Mouse (Mus musculus): ENCODE measurements around the gene Trip4. TPM values are rescaled to one million over a fixed set of nuclear protein-coding genes. Genes with fewer than 3 reads are reported as not detected.
"Not testable (repeated sequence)": the region's sequence is repeated elsewhere in the genome, so short reads cannot be mapped to it uniquely, and the experiment has no call there.

Gene Trip4
- polyA plus RNA-seq, 1 experiment from 2014 or later: 24.6 TPM

- H3K9ac ChIP-seq (ENCODE audit: low read depth, low read length): no peak overlapping the region
- 52% methylated on average over 4 of the region's 4 CpGs for WGBS
- peak overlapping the region; percentile 48 for H3K4me2 ChIP-seq
- DNase-seq (ENCODE audit: low spot score) (no peak), ATAC-seq (replicated peaks; ENCODE audit: low FRiP score) (no peak)
- H3K4me3 ChIP-seq (ENCODE audit: low read depth, low read length): no peak overlapping the region
- H3K27me3 ChIP-seq (replicated peaks; ENCODE audit: control insufficient read depth, insufficient read depth, low read length): no peaks in the 10 kb centered on the region
- H3K27ac ChIP-seq (ENCODE audit: low read depth, low read length): peak overlapping the region; percentile 74
- H3K9me3 ChIP-seq (ENCODE audit: control insufficient read depth, low read length): no peaks in the 10 kb centered on the region
- no peaks in the 10 kb centered on the region for H3K36me3 ChIP-seq (ENCODE audit: control insufficient read depth, insufficient read depth, low read length)
- peaks cover 57% of the 10 kb centered on the region for H3K4me1 ChIP-seq (replicated peaks; ENCODE audit: control insufficient read depth, insufficient read depth, low read length)
Observed at GRCm38 (mm10) chr9:65787829-65788344, 120.7 kb downstream of the Trip4 start.

DNA sequence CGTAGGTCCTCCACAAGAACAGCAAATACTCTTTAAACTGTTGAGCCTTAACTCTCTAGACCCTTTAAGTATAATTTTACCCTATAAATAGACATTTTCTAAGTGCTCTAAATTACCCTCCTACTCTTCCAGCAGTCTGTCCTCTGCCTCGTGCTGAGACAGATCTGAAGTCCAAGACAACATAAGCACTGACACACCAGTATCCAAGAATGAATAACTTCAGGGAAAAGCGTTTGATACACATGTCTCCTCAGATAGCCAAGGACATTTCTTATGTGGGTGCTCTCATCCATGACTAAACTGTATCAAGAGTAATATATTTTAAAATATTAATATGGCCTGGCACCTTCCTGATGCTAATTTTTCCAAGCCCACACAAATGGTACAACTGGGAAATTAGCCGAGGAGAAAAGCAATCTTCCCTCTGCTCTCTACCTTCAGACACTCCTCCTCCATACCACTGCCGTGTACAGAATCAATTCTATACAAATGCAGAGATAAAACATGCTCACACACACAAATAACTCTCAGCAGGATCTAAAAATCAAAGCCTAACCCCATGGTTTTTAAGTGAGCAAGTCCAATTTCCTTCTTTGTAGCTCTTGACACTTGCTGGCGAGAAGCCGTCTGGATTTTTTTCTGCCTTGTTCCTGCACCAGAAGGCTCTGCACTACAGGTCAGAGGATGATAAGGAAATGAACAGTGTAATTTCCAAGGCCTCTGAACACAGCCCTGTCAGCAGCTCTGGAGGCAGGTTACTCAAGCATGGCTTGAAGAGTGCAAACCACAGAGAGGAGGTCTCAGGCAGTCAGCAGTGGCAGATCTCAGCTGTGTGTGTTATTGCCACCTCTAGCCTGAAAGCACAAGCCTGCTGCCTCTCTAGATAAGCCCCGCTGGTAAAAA lies 121.5 kb downstream of the Trip4 start:
- peak overlapping the region; percentile 74 for H3K27ac ChIP-seq (ENCODE audit: low read depth, low read length)
- no peaks in the 10 kb centered on the region for H3K36me3 ChIP-seq (ENCODE audit: control insufficient read depth, insufficient read depth, low read length)
- H3K9me3 ChIP-seq (ENCODE audit: control insufficient read depth, low read length): no peaks in the 10 kb centered on the region
- H3K4me3 ChIP-seq (ENCODE audit: low read depth, low read length): no peak overlapping the region
- DNase-seq (ENCODE audit: low spot score) (peak; percentile 42), ATAC-seq (replicated peaks; ENCODE audit: low FRiP score) (peak; percentile 90)
- no peaks in the 10 kb centered on the region for H3K27me3 ChIP-seq (replicated peaks; ENCODE audit: control insufficient read depth, insufficient read depth, low read length)
- H3K4me2 ChIP-seq: peak overlapping the region; percentile 48
- no peak overlapping the region for H3K9ac ChIP-seq (ENCODE audit: low read depth, low read length)
- 33% methylated on average over 8 of the region's 8 CpGs for WGBS
- peaks cover 56% of the 10 kb centered on the region for H3K4me1 ChIP-seq (replicated peaks; ENCODE audit: control insufficient read depth, insufficient read depth, low read length)

GRCm38 (mm10) chr9:65785772-65786368 lies 122.7 kb downstream of the Trip4 start:
- Histone ChIP-seq H3K27me3 (replicated peaks; ENCODE audit: control insufficient read depth, insufficient read depth, low read length) (no peaks in the 10 kb centered on the region), H3K27ac (ENCODE audit: low read depth, low read length) (peak overlapping the region; percentile 74), H3K36me3 (ENCODE audit: control insufficient read depth, insufficient read depth, low read length) (no peaks in the 10 kb centered on the region), H3K4me3 (ENCODE audit: low read depth, low read length) (no peak overlapping the region), H3K4me1 (replicated peaks; ENCODE audit: control insufficient read depth, insufficient read depth, low read length) (peaks cover 53% of the 10 kb centered on the region), H3K9me3 (ENCODE audit: control insufficient read depth, low read length) (no peaks in the 10 kb centered on the region), H3K9ac (ENCODE audit: low read depth, low read length) (no peak overlapping the region), H3K4me2 (peak overlapping the region; percentile 48)
- WGBS: 27% methylated on average over 4 of the region's 4 CpGs
- DNase-seq (ENCODE audit: low spot score): no peak
- peak; percentile 87 for ATAC-seq (replicated peaks; ENCODE audit: low FRiP score)

- DNase-seq (ENCODE audit: low spot score); H3K4me3 ChIP-seq (ENCODE audit: low read depth, low read length); H3K27ac ChIP-seq (ENCODE audit: low read depth, low read length); ATAC-seq (replicated peaks; ENCODE audit: low FRiP score); H3K9me3 ChIP-seq (ENCODE audit: control insufficient read depth, low read length); H3K36me3 ChIP-seq (ENCODE audit: control insufficient read depth, insufficient read depth, low read length); H3K27me3 ChIP-seq (replicated peaks; ENCODE audit: control insufficient read depth, insufficient read depth, low read length); H3K9ac ChIP-seq (ENCODE audit: low read depth, low read length); H3K4me2 ChIP-seq: not testable (repeated sequence)
- peaks cover 40% of the 10 kb centered on the region for H3K4me1 ChIP-seq (replicated peaks; ENCODE audit: control insufficient read depth, insufficient read depth, low read length)
- WGBS: 88% methylated on average over 3 of the region's 3 CpGs
Observed at GRCm38 (mm10) chr9:65779619-65780018, 129.0 kb downstream of the Trip4 start.

Other genes with a start within 250 kb of the Trip4 start
- gene Oaz2, start 240.8 kb downstream of the Trip4 start, polyA plus RNA-seq (2014; fragmentation: Nextera tagmentation; extraction: Ambion mirVana): 119 and 123 TPM in 2 replicates
- gene Zfp609, start 81.2 kb downstream of the Trip4 start, polyA plus RNA-seq (2014; fragmentation: Nextera tagmentation; extraction: Ambion mirVana): 5.5 and 5.8 TPM in 2 replicates
- gene Pclaf, start 18.6 kb downstream of the Trip4 start, polyA plus RNA-seq (2014; fragmentation: Nextera tagmentation; extraction: Ambion mirVana): 181 and 192 TPM in 2 replicates
- 10.8 and 11.7 TPM in 2 replicates for gene Csnk1g1, start 130 bp upstream of the Trip4 start, polyA plus RNA-seq (2014; fragmentation: Nextera tagmentation; extraction: Ambion mirVana)
- gene Ppib, start 151.4 kb upstream of the Trip4 start, polyA plus RNA-seq (2014; fragmentation: Nextera tagmentation; extraction: Ambion mirVana): 569 TPM in 2 replicates
- 6.5 and 7.0 TPM in 2 replicates for gene Snx22, start 160.9 kb upstream of the Trip4 start, polyA plus RNA-seq (2014; fragmentation: Nextera tagmentation; extraction: Ambion mirVana)
- gene Snx1, start 217.8 kb upstream of the Trip4 start, polyA plus RNA-seq (2014; fragmentation: Nextera tagmentation; extraction: Ambion mirVana): 129 and 139 TPM in 2 replicates
- 256 and 260 TPM in 2 replicates for gene Ciao2a, start 217.8 kb upstream of the Trip4 start, polyA plus RNA-seq (2014; fragmentation: Nextera tagmentation; extraction: Ambion mirVana)
- 5.9 and 6.1 TPM in 2 replicates for gene Dapk2, start 249.4 kb upstream of the Trip4 start, polyA plus RNA-seq (2014; fragmentation: Nextera tagmentation; extraction: Ambion mirVana)

Measured in liver, embryonic 11.5 days (tissue).